Mouse (Mus musculus) kidney, postnatal 25 days (tissue): ENCODE results near the gene Aars2.

Experiments used
- DNase-seq, 2 experiments: peaks; one replicate each; pipeline ENCODE4 v3.0.0; 2021; ENCODE audit warnings: mixed read lengths in 2 of 2

The Aars2 gene

GRCm38 (mm10) chr17:45559732-45560525 is 53.3 kb downstream of the Aars2 start:
- DNase-seq = no peak

- DNase-seq = no peak
Measured at GRCm38 (mm10) chr17:45563216-45563615, 56.6 kb downstream of the Aars2 start.

- DNase-seq = peak; percentile 92 to 96
Measured at GRCm38 (mm10) chr17:45563655-45564530, 57.3 kb downstream of the Aars2 start, which contains the start of gene Slc35b2. Slc35b2 (plus strand) TSS chr17:45563874.

GRCm38 (mm10) chr17:45564531-45565084 is 58.0 kb downstream of the Aars2 start:
- peak in 1 of 2 experiments; percentile 60 for DNase-seq

GRCm38 (mm10) chr17:45565103-45565502 is 58.5 kb downstream of the Aars2 start:
- DNase-seq = no peak

- no peak for DNase-seq
Measured at GRCm38 (mm10) chr17:45566031-45566359, 59.4 kb downstream of the Aars2 start.

- no peak for DNase-seq
Measured at GRCm38 (mm10) chr17:45566360-45567161, 59.9 kb downstream of the Aars2 start.

- DNase-seq = no peak
Measured at GRCm38 (mm10) chr17:45567162-45567601, 60.5 kb downstream of the Aars2 start.

- DNase-seq = no peak
Measured at GRCm38 (mm10) chr17:45568990-45569389, 62.3 kb downstream of the Aars2 start.

GRCm38 (mm10) chr17:45569999-45570398 is 63.4 kb downstream of the Aars2 start:
- no peak for DNase-seq
